ENCODE assay signal across 9 mouse cellular contexts in the genomic region with DNA sequence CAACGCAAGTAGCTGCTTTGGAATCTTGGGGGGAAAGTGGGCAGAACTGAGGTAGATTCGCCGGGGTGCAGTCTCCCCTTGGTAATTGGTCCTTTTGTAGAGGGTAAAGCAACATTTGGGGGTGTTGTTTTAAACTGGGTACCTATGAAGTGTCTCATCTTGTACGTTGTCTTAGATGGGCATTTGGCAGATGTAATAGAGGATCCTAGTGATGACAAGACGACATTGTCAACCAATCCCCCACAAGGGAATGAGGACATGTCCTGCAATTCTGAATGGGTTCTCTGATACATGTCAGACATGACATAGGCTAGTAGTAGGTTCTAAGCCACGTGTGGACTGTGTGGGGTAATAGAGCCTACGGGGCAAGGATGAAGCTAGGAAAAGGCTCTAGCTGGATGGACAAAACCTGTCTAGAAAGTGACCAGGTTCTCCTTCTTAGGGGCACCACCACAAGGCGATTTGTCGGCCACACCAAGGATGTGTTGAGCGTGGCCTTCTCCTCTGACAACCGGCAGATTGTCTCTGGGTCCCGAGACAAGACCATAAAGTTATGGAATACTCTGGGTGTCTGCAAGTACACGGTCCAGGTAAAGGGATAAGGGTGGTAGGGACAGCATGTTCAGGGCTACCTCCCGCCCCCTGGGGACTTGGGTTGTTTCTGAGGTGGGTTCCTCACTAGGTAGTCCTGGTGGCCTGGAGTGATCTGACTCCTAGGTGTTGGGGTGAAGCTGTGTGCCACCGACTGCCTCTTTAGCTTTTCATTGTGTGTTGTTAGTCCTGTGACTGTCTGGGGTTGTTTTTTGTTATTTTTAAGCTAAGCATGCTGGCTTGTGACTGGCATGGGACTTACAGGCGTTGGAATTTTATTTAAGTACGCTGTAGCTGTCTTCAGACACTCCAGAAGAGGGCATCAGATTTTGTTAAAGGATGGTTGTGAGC. TPM values are rescaled to one million over a fixed set of nuclear protein-coding genes. Genes with fewer than 3 reads are reported as not detected.
DNase-seq lines count a peak whose midpoint lies in the region; ATAC-seq and TF ChIP-seq lines count a peak whose summit lies in the region.
"Had no signal": no experiment of that assay in that cellular context is flagged by ENCODE, and none has a peak within 500 bp of the region (broad histone marks: within the 10 kb centered on the region; RNA-seq: fewer than 3 reads in every experiment).

No protein-coding gene starts in this region.

- ATAC-seq in lung, postnatal 0 days = no peak
- no peak for ATAC-seq in forebrain, embryonic 13.5 days
- ATAC-seq in limb, embryonic 13.5 days (ENCODE audit: low FRiP score, low read depth) = no peak
- ATAC-seq in stomach, embryonic 14.5 days (ENCODE audit: insufficient number of reproducible peaks, insufficient read depth, low FRiP score, low read depth) = no peak
- ATAC-seq: inflammation-experienced regulatory T-cells, adult 6 months had no signal

- 0 out of 2 replicates have a peak overlapping the region, but pooled peaks have one; percentile 14 for H3K4me3 ChIP-seq in lung, postnatal 0 days (ENCODE audit: low read depth, low read length)
- H3K4me3 ChIP-seq in forebrain, embryonic 13.5 days = peak overlapping the region; percentile 88
- peak overlapping the region; percentile 88 for H3K4me3 ChIP-seq in limb, embryonic 13.5 days
- H3K4me3 ChIP-seq in stomach, embryonic 14.5 days (ENCODE audit: low read depth, low read length) = peak overlapping the region; percentile 91

- H3K27ac ChIP-seq in lung, postnatal 0 days (ENCODE audit: low read length) = no peak overlapping the region
- H3K27ac ChIP-seq in forebrain, embryonic 13.5 days = no peak overlapping the region
- no peak overlapping the region for H3K27ac ChIP-seq in limb, embryonic 13.5 days
- H3K27ac ChIP-seq in stomach, embryonic 14.5 days (ENCODE audit: low read length) = no peak overlapping the region

- H3K9ac ChIP-seq in lung, postnatal 0 days (replicated peaks; ENCODE audit: low read depth) = peak overlapping the region; percentile 86
- H3K9ac ChIP-seq in forebrain, embryonic 13.5 days = peak overlapping the region; percentile 95
- peak overlapping the region; percentile 95 for H3K9ac ChIP-seq in limb, embryonic 13.5 days
- peak overlapping the region; percentile 89 for H3K9ac ChIP-seq in stomach, embryonic 14.5 days (replicated peaks; ENCODE audit: low read depth, low read length)

- TF ChIP-seq CTCF in lung, postnatal 0 days (IDR thresholded peaks at IDR 0.05) = no peak

- no peak for DNase-seq in lung, postnatal 0 days (ENCODE audit: low spot score)
- DNase-seq in lung, postnatal 36 days = no peak
- DNase-seq in thymus, postnatal 0 days (ENCODE audit: low spot score) = no peak
- DNase-seq in layer of hippocampus, adult 9-10 months (ENCODE audit: low spot score) = no peak
- DNase-seq in left cerebral cortex, adult 18-20 months (ENCODE audit: low spot score in 2 of 2) = no peak

- no peaks in the 10 kb centered on the region for H3K9me3 ChIP-seq in lung, postnatal 0 days (ENCODE audit: low read length)
- H3K9me3 ChIP-seq in forebrain, embryonic 13.5 days (replicated peaks) = no peaks in the 10 kb centered on the region
- H3K9me3 ChIP-seq in limb, embryonic 13.5 days = no peaks in the 10 kb centered on the region
- H3K9me3 ChIP-seq in stomach, embryonic 14.5 days (ENCODE audit: control insufficient read depth, low read depth, low read length) = no peaks in the 10 kb centered on the region

- peaks cover 42% of the 10 kb centered on the region for H3K36me3 ChIP-seq in lung, postnatal 0 days (ENCODE audit: insufficient read depth, low read length)
- H3K36me3 ChIP-seq in forebrain, embryonic 13.5 days (ENCODE audit: poor library complexity, severe bottlenecking) = peaks cover 57% of the 10 kb centered on the region
- peaks cover 58% of the 10 kb centered on the region for H3K36me3 ChIP-seq in limb, embryonic 13.5 days
- peaks cover 57% of the 10 kb centered on the region for H3K36me3 ChIP-seq in stomach, embryonic 14.5 days (ENCODE audit: control insufficient read depth, insufficient read depth, low read length)

- no peak for TF ChIP-seq EP300 in lung, postnatal 0 days (IDR thresholded peaks at IDR 0.05)

- H3K4me1 ChIP-seq in lung, postnatal 0 days (ENCODE audit: insufficient read depth, low read depth, low read length) = peaks cover 12% of the 10 kb centered on the region; the same call in 1 of the 2 replicates
- peaks cover 40% of the 10 kb centered on the region for H3K4me1 ChIP-seq in forebrain, embryonic 13.5 days
- peaks cover 35% of the 10 kb centered on the region for H3K4me1 ChIP-seq in limb, embryonic 13.5 days
- H3K4me1 ChIP-seq in stomach, embryonic 14.5 days (ENCODE audit: control insufficient read depth, insufficient read depth, low read length) = peaks cover 21% of the 10 kb centered on the region

- peak overlapping the region; percentile 82 for H3K4me2 ChIP-seq in lung, postnatal 0 days (replicated peaks; ENCODE audit: low read depth, low read length)
- peak overlapping the region; percentile 84 for H3K4me2 ChIP-seq in forebrain, embryonic 13.5 days
- peak overlapping the region; percentile 93 for H3K4me2 ChIP-seq in limb, embryonic 13.5 days (replicated peaks)
- peak overlapping the region; percentile 82 for H3K4me2 ChIP-seq in stomach, embryonic 14.5 days (replicated peaks; ENCODE audit: low read depth, low read length)

- WGBS in lung, postnatal 0 days = 57% methylated on average over 17 of the region's 17 CpGs
- 81% methylated on average over 17 of the region's 17 CpGs for WGBS in forebrain, embryonic 13.5 days
- WGBS in limb, embryonic 13.5 days = 73% methylated on average over 17 of the region's 17 CpGs
- 72% methylated on average over 17 of the region's 17 CpGs for WGBS in stomach, embryonic 14.5 days

- no peaks in the 10 kb centered on the region for H3K27me3 ChIP-seq in lung, postnatal 0 days (replicated peaks; ENCODE audit: insufficient read depth, low read length)
- H3K27me3 ChIP-seq in forebrain, embryonic 13.5 days = no peaks in the 10 kb centered on the region
- no peaks in the 10 kb centered on the region for H3K27me3 ChIP-seq in limb, embryonic 13.5 days
- H3K27me3 ChIP-seq in stomach, embryonic 14.5 days (ENCODE audit: control insufficient read depth, insufficient read depth, low read length) = no peaks in the 10 kb centered on the region

RNA-seq across cellular contexts. Expression of a gene that starts 2.0 kb away (rescaled TPM):
- 404 and 434 TPM in 2 replicates for polyA plus RNA-seq in lung, postnatal 0 days (2015; fragmentation: Nextera tagmentation; extraction: Ambion mirVana)
- polyA plus RNA-seq in forebrain, embryonic 13.5 days (2015; fragmentation: Nextera tagmentation; extraction: Ambion mirVana) = 585 and 587 TPM in 2 replicates
- polyA plus RNA-seq in limb, embryonic 13.5 days (2015; fragmentation: Nextera tagmentation; extraction: Ambion mirVana) = 706 and 735 TPM in 2 replicates
- 984 TPM in 2 replicates for polyA plus RNA-seq in stomach, embryonic 14.5 days (2014; fragmentation: Nextera tagmentation; extraction: Ambion mirVana)
- 988 and 1,015 TPM in 2 replicates for polyA plus RNA-seq in thymus, postnatal 0 days (2015; fragmentation: Nextera tagmentation; extraction: Ambion mirVana)
- 100 to 1,000 TPM; 233 to 240 TPM for total RNA-seq in left cerebral cortex, adult 18-20 months (2021)

RNA-seq across cellular contexts. Expression of a gene that starts 15.1 kb away (rescaled TPM):
- 4.3 and 5.1 TPM in 2 replicates for polyA plus RNA-seq in lung, postnatal 0 days (2015; fragmentation: Nextera tagmentation; extraction: Ambion mirVana)
- polyA plus RNA-seq in forebrain, embryonic 13.5 days (2015; fragmentation: Nextera tagmentation; extraction: Ambion mirVana) = 6.0 and 7.4 TPM in 2 replicates
- 7.8 and 8.7 TPM in 2 replicates for polyA plus RNA-seq in limb, embryonic 13.5 days (2015; fragmentation: Nextera tagmentation; extraction: Ambion mirVana)
- 5.8 and 6.2 TPM in 2 replicates for polyA plus RNA-seq in stomach, embryonic 14.5 days (2014; fragmentation: Nextera tagmentation; extraction: Ambion mirVana)
- 3.5 and 5.5 TPM in 2 replicates for polyA plus RNA-seq in thymus, postnatal 0 days (2015; fragmentation: Nextera tagmentation; extraction: Ambion mirVana)
- 10 to 100 TPM; 57.1 to 60.2 TPM for total RNA-seq in left cerebral cortex, adult 18-20 months (2021)

RNA-seq across cellular contexts. Expression of a gene that starts 23.8 kb away (rescaled TPM):
- polyA plus RNA-seq in lung, postnatal 0 days (2015; fragmentation: Nextera tagmentation; extraction: Ambion mirVana) = 1.2 and 1.6 TPM in 2 replicates
- polyA plus RNA-seq in forebrain, embryonic 13.5 days (2015; fragmentation: Nextera tagmentation; extraction: Ambion mirVana) = 0.71 and 0.80 TPM in 2 replicates
- 1.0 and 1.2 TPM in 2 replicates for polyA plus RNA-seq in limb, embryonic 13.5 days (2015; fragmentation: Nextera tagmentation; extraction: Ambion mirVana)
- polyA plus RNA-seq in stomach, embryonic 14.5 days (2014; fragmentation: Nextera tagmentation; extraction: Ambion mirVana) = 1.4 and 2.1 TPM in 2 replicates
- 1.1 and 2.1 TPM in 2 replicates for polyA plus RNA-seq in thymus, postnatal 0 days (2015; fragmentation: Nextera tagmentation; extraction: Ambion mirVana)
- 1 to 10 TPM; 2.3 to 3.7 TPM for total RNA-seq in left cerebral cortex, adult 18-20 months (2021)

RNA-seq across cellular contexts. Expression of a gene that starts 24.4 kb away (rescaled TPM):
- polyA plus RNA-seq in lung, postnatal 0 days (2015; fragmentation: Nextera tagmentation; extraction: Ambion mirVana) = 4.4 and 5.5 TPM in 2 replicates
- 4.2 and 5.2 TPM in 2 replicates for polyA plus RNA-seq in forebrain, embryonic 13.5 days (2015; fragmentation: Nextera tagmentation; extraction: Ambion mirVana)
- polyA plus RNA-seq in limb, embryonic 13.5 days (2015; fragmentation: Nextera tagmentation; extraction: Ambion mirVana) = 3.1 and 4.9 TPM in 2 replicates
- polyA plus RNA-seq in stomach, embryonic 14.5 days (2014; fragmentation: Nextera tagmentation; extraction: Ambion mirVana) = 4.5 and 4.9 TPM in 2 replicates
- polyA plus RNA-seq in thymus, postnatal 0 days (2015; fragmentation: Nextera tagmentation; extraction: Ambion mirVana) = 7.6 and 8.8 TPM in 2 replicates
- 1 to 10 TPM; 1.7 to 3.0 TPM for total RNA-seq in left cerebral cortex, adult 18-20 months (2021)

Comparison
In these comparisons a context has a peak if more than half of its experiments do, and no peak if none do; other contexts are left out.
1. H3K4me3 ChIP-seq: peak in every context shown above with its lines; median percentile 91 in stomach, embryonic 14.5 days; 88 in forebrain, embryonic 13.5 days; 88 in limb, embryonic 13.5 days; 14 in lung, postnatal 0 days.